Mouse (Mus musculus) heart, adult 8-10 months (tissue): ENCODE measurements at regions not wholly inside any gene's neighbourhood (a gene's known extent, or its start where the extent isn't known, plus 50 kb on each side); places are given as distances from the start of the nearest gene placed in this dataset.

Source experiments
- DNase-seq: peaks from one replicate; pipeline ENCODE4 v3.0.0; 2022; ENCODE audit warnings: low spot score

DNA sequence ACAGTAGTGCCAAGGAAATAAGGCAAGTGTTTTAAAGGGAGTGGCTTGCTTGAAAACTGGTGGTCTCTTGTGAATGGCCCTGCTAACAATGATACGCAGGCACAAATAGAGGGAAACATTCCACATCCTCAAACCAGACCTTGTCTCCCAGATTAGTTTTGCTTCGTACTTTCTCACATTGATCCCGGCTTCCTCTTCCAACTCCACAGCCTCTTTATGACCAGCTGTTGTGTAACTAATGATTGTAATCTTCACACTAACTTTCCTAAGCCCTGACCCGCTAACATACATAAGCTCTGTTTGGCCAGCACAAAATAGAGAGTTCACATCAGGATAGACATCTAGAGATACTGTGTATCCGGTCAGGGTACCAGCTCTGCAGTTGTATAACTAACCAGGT, 116.3 kb upstream of the Arhgap28 start:
- DNase-seq: no peak

GRCm38 (mm10) chr17:68120744-68121143, 116.8 kb upstream of the Arhgap28 start:
- DNase-seq: no peak

DNA sequence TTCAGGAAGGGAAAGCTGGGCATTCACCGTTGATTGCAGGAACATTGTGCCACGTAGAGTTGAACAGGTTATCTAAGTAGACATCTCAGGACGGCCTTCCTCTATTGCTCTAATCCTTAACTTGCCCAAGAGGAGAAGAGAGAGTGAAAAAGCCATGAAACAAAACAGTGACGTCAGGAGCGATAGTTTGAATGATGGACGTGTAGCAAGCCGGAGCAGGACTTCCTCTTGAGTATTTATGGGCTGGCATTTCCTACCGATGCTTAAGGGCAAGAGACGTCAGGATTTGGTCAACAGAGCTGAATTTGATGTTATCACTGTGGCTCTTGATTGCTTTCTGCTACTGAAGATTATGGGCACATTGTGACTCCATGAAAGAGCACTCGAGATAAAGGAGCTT, 130.5 kb upstream of the Arhgap28 start:
- no peak for DNase-seq

DNA sequence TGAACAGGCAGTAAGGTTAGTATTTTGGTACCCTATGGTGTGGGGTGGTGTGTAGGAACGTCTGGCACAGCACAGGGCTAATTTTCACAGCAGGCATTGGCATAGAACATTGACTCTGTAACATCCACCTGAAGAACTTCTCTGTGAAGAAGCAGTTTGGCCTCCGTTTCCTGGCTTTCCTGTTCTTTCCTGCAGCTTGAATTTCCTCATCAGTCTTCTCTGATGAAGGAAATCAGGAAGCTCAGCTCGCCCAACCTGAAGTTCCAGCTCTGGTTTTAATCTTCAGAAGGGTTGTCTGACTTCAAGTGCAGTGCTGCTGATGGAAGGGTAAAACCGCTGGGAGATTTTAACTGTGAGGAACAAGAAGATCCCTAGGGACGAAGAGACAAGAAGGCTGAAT, 131.5 kb upstream of the Arhgap28 start:
- no peak for DNase-seq

DNA sequence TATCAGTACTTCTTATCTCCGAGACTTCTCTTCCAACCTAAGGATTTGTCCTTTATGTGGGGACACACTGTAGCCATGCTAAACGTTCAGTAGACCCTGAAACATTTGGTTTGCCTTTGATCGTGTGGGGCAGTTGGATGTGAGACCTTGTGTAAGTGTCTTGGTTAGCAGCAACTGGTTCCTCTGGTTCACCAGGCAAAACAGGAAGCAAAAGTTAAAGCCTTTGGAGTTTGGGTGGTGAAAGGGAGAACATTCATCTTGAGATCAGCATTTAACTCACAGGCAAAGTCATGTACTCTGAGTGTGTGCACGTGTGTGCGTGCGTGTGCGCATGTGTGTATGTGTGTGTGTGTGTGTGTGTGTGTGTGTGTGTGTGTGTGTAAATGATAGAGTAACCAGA, 130.3 kb upstream of the L3mbtl4 start:
- DNase-seq: no peak

DNA sequence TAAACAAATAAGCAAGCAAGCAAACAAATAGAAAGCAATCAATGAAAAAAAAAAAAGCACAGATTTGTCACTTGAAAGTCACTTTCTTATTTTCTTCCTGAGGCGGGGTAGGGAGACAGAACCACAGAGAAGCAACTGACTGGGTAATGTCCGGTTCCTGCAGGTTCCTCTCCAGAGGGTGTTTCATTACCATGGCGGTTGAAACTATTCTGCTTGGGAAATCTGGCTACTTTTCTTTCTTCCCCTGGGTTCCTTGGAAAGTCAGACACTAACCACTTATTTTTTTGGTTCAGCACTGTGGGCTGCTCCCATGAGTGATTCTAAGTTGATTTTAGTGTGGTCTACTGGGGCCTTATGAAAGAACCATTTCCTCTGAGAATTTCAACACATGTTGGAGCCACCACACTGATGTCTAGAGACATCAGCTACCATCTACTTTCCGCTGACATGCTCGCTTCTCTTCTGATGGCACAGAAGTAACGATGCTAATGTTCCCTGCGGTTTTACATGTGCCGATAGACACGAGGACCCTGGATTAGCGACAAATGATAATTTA, 124.3 kb upstream of the L3mbtl4 start:
- DNase-seq: no peak

- no peak for DNase-seq
Measured at GRCm38 (mm10) chr17:68152438-68153120, 121.0 kb upstream of the L3mbtl4 start.

- DNase-seq: no peak
Measured at GRCm38 (mm10) chr17:68154879-68155278, 118.7 kb upstream of the L3mbtl4 start.

- peak; percentile 36 for DNase-seq
Measured at GRCm38 (mm10) chr17:68158172-68158651, 115.4 kb upstream of the L3mbtl4 start.

DNA sequence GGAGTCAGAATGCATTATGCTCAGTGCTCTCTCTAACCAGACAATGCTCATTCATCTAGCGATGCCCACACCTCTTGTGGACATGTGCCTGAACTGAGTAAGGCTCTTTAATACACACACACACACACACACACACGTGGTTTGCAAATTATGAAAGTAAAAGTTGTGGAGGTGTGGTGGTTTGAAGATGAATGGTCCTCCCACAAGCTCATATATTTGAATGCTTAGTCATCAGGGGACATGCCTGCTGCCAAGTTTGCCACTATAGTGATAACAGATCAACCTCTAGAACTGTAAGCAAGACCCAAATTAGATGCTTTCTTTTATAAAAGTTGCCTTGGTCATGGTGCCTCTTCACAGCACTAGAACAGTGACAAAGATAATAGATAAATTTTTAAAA, 112.5 kb upstream of the L3mbtl4 start:
- DNase-seq: no peak

GRCm38 (mm10) chr17:68163545-68163944, 110.1 kb upstream of the L3mbtl4 start:
- peak; percentile 15 for DNase-seq

DNA sequence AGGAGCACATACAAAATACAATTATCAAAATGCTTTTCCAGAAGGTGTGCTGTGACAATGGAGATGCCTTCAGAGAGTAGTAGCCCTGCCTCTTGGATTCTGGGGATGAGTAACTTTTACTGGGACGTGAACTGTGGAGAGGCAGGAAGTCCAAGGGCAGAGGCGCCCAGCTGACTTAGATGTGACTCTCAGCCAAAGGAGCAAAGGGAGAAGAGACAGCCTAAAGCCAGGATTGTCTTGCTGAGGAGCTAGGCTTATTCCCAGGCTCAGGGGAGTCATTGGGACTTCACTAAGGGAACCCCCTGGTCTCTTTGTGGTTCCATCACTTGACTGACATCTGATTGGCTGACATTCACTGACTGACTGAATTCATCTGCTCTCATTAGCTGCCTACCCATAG, 108.9 kb upstream of the L3mbtl4 start:
- DNase-seq: no peak

DNA sequence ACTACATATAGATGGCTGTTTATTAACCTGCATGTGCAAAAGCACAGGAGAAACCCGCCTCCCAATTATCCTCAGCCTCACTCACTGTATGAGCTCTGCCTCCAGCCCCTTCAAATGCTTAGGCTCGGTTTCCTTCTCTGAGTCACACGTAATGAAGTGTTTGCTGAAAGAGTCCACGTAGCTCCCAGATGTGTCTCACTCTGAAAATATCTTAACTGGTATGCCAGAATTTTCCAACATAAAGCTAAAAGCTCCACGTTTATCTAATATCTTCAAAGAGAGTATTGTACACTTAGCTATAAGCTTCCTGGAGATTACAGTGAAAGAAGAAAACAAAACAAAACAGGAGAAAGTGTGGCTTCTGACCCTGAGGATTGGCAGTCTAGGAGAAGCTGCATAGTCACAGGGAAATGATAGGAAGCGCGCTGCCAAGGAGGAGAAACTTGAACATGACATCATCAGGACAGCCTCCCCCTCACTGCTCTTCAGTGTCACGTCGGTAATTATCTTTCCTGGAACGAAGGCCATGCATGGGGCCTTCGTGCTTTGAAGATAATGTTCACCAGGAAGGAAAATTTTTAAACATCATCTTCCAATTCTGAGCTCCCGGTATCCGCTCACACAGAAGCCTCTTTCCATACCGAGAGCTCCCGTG, 108.3 kb upstream of the L3mbtl4 start:
- DNase-seq: peak; percentile 20

DNA sequence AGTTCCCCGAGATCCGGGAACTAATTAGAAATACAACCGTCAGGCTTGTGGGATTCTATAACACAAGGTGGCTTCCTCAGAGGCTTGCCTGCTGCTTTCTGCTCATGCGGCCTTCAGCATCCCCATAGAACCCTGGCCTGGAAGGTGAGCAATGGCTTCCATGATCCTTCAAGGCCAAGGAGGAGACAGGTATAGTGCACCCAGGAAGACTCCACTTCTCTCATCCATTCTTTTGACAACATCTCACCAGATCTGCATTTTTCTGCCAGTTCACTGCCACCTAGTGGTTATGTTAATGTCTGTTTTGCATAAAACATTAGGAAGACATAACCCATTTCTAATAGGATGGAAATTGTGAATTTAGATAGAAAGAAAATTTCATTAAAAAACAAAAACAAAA, 107.2 kb upstream of the L3mbtl4 start:
- peak; percentile 34 for DNase-seq

- DNase-seq: no peak
Measured at GRCm38 (mm10) chr17:68172838-68173237, 100.8 kb upstream of the L3mbtl4 start.

GRCm38 (mm10) chr17:68176611-68177165, 96.9 kb upstream of the L3mbtl4 start:
- peak; percentile 9 for DNase-seq

DNA sequence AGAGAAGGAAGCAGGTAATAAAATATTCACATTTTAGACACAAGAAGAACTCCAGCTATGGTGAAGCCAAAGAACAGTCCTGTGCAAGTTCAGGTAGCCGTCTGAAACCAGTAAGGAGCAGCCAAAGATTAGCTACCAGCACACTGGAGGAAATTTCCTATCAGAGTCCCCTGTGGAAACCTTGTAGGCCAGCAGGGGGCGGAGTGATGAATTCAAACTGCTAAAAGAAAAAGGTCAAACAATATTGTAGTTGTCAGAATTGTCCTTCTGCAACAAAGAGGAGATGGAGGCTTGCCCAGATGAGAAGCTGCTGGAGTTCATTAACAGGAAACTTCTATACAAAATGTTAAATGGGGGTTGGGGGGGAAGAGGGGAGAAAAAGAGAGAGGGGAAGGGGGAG, 95.8 kb upstream of the L3mbtl4 start:
- DNase-seq: peak; percentile 11

GRCm38 (mm10) chr17:68185385-68185784, 88.2 kb upstream of the L3mbtl4 start:
- no peak for DNase-seq

GRCm38 (mm10) chr17:68189888-68190287, 83.7 kb upstream of the L3mbtl4 start:
- DNase-seq: no peak

- no peak for DNase-seq
Measured at GRCm38 (mm10) chr17:68205545-68205944, 68.1 kb upstream of the L3mbtl4 start.

DNA sequence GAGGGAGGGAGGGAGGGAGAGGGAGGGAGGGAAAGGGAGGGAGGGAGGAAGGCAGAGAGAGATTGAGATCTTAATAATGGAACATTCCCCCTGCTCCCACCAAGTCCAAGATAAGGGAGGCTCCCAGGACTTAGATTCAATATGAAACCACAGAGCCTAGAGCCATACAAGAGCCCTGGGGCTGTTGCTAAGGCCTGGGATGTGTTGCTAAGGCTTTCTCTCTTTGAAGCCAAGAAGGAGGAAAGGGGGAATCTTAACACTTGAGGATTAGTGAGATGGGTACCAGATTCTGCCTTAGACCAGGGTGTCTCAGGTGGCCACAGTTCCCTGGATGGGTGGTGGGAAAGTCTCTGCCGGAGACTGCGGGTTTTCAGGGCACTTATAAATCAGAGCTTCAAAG, 64.8 kb upstream of the L3mbtl4 start:
- no peak for DNase-seq

DNA sequence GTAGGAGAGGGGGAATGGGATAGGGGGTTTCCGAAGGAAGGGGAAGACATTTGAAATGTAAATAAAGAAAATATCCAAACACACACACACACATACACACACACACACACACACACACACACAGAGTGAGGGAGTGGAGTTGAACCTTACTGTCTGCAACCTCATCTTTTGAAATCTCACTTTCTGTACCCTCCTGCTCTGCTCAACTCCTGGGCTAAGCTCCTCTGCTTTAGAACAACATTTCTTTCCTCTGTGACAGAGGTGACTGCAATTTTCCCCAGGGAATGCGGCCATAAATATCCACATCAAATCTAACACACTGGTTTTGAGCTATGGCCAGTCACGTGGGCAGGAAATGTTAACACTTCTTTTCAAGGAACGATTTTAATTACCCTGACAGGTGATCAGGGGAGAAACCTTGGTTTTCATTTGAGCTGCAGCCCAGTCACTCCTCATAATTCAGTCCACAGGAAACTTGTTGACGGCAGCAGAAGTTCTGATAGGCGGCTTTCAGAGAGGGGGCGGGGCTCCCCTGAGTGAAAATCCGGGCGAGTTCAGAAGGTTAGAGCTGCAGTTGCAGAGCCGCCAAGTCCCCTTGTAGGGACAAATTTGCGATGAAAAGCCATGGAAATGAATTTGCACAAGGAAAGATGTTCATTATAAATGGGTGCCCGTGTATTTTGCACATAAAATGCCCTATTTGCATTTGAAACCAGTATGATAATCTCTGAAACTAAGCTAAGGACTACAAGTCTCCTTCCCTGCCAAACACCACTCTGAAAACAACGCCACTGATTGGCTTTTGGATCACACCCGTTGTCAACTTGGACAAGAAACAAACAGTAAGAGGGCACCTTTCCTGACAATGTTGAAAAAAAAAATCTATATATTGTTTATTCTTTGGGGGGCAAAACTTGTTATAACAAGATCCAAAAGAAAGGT, 63.0 kb upstream of the L3mbtl4 start:
- peak; percentile 20 for DNase-seq
